Mouse (Mus musculus) CD4-positive, CD25-positive, alpha-beta regulatory T cell, adult 2 months (primary cell): ENCODE results near the gene Tmc4.

ENCODE experiments used
- DNase-seq: peaks from one replicate; pipeline ENCODE4 v3.0.0-alpha.2; 2012; ENCODE audit warnings: low read depth, low spot score

Gene Tmc4

DNA sequence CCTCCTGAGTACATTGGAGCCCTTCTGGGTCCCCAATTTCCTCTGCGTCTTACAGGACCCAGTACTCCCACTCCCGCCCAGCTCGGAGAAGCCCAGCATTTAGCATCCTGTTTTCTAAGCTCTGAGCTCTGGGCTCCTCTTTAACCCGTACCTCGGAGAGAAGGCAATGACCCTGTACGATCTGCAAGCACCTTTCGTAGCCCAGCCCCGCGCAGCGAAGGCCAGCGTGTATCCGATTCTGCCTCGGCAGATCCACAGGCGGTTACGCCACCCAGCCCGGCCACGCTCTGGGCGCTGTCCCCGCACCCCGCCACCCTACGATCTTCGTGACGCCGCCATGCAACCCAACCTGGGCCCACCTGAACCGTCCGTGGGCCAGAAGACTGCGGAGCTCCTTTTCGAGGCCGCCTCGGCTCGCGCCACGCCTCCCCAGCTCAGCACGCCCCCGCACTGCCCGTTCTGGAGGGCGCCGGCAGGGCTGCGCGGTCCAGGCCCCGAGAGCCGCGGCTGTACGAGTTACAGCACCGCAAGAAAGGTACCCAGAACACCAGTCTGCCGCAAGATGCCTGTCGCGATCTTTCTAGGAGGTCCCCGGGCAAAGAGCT is 15.1 kb upstream of the Tmc4 start, which contains the start of gene Tsen34:
Gene Tsen34 (plus strand): TSS at position 482 of the 605 bp plus-strand sequence.
- DNase-seq = no peak

DNA sequence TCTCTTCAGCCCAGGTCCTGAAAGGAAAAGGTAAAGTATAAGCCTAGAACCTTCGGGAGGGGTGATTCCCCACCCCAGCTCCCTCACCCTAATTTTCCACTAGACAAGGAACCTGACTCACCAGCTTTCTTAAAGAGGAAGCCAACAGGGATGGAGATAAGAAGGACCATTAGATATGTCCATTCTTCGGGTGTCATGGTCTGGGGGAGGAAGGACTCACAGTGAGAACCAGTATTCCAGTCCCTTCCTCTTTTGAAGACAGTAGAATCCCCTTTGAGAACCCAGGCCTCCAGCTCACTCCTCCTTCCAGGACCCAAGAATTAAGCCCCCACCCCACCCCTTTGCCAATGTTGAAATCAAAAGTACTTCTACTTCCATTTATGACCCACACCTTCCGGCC is 14.6 kb upstream of the Tmc4 start:
- DNase-seq = no peak

DNA sequence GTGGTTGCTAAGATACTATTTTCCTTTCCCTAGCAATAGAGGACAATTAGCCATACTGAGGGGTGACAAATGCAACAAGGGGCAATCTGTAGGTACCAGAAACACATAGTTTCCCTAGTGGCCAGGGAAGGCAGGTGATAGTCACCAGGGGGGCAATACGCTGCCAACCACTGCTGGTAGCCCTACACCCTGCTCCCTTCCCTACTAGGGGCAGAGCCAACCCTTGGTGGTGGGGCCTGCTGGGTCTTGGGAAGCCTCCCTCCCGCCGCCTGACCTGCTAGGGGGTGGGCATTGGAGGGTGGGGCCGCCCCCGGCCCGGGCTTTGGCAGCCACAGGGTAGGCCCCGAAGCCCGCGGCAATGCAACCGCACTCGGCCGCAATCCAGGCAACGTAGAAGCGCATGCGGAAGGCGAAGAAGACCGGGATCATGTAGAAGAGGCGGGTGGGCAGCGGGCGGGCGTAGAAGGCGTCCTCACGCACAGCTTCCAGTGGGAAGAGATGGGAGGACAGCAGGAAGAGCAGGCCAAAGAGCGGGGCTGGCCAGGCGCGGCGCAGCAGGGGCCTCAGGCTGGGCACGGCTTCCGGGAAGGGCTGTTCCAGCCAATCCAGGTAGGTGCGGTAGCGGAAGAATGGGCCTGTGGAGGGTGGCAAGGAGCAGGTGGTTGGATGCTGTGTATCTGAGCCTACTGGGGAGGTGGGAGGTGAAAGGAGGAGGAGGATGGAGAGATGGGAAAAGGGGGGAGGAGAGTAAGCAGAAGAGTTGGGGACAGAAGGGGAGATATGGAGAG is 8.2 kb upstream of the Tmc4 start:
- no peak for DNase-seq

DNA sequence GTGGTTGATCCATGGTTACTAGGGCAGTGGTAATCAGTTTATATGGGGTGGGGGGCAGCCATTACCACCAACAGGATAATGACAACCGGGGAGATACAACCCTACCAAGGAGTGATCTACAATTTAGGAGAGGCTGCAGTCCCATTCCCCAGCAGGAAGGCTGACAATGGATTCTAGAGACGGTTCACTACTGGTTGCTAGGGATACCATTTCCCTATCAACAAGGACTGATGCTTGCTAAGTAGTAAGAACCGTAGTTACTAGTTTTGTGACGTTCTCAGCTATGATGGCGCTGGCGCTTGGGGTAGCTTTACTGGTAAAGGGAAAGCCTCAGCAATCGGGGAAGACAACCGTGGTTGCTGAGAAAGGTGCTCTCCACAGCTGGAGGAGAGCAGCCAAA is 7.3 kb upstream of the Tmc4 start:
- no peak for DNase-seq

DNA sequence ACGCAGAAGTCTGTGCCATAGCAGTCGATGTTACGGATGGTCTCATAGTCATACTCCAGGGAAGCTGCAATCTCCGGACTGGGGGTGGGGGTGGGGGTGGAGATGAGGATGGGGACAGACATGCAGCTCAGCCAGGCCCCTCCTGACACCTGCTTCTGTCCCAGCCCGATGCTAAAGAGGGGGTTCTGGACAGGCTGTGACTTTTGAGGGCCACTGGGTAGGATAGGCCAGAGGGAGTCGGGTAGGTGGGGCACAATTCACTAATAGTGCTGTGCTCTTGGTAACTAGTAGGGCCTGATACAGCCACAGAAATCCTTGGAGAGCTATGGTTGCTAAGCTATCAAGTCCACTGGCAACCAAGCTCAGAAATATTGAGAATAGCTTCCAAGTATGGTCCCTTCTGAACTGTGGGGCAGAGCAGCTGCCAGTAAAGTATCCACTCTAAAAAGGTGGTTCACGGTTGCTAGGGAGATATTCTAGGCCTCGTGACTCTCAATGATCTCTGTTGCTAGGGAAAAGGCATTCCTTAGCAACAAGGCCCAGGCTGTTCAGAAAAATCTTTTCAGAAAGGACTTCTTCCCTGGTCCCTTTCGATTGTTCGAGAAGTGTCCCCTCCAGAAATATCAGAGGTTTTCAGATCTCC is 6.7 kb upstream of the Tmc4 start:
- DNase-seq = no peak

DNA sequence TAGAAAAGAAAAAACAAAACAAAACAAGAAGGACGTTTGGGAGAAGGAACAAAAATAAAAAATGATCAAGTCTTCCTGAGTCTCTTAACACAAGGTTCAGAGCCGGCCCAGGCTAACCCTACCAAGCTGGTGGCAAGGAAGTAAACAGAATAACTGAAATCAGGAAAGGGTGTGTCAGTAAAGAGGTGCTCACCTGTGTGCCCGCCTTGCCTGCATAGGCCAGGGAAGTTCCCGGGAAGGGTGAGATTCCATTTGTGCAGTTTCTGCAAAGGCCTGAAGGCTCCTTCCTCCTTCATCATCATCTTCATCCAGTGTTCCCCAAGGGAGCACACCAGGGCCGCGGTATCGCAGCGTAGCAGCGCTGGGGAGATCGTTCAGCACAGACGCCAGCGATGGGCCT is 982 bp downstream of the Tmc4 start:
- no peak for DNase-seq

DNA sequence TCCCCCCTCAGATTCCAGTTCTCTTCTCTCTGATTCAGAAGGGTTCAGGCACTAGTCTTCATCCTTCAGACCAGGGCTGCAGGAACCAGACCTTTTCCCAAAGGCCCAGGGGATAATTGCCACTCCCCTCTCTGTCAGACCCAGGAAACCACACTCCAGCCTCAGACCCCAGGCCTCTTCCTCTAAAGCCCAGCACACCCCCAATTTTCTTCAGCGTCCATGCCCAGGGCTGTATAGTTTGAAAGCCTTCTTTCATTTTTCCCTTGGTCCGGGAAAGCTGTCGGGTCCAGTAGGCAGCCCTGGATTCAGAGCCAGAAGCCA is 2.2 kb downstream of the Tmc4 start:
- no peak for DNase-seq

DNA sequence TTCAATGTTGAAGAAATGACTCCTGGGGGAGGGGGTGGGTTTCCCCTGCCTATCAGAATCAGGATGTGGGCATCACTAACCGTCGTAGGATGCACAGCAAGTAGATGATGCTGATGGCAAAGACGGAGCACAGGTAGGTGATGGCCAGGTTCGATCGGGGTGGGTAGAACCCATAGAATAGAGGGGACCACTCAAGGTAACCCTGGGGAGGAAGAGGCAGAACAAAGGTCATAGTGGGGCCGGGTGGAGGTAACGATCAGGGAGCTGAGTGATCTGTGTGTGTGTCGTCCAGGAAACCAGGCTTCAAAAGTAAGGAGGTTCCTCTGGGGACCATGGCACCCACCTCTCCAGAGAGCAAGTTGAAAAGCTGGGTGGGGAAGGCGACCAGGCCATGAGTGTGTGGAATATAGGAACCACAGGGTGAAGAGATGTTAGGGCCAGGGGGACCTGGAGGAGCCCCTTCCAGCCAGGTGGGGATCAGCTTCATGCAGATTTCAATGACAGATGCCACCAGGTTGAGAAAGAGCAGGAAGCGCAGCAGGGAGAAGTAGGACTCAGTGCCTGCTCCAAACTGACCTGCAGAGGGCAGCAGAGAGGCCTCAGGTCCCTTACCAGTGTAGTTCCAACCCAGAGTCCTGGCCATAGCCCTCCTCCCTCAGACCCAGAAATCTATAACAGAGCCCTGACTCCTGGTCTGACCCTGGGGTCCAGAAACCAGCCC is 2.7 kb downstream of the Tmc4 start:
- DNase-seq = peak; percentile 90

DNA sequence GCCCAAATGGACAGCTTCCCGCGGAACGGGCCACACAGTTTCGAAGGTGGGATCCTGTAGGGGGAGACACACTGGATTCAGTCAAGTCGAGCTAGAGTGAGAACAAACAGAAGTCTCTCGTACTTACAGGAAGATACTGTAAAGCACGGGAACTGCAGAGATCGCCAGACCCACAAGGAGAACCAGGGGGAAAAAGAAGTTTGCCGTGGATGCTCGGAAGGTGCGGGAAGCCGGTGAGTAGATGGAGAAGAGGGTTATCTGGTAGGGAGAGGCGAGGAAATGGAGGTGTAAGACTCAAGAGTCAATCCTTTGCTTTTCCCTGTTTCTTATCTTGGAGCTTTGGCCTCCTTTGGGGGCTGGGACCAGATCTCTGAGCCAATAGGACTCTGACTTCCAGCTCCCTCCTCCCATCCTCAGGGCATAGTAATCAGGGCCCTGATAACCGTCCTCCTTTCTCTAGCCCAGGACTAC is 10.4 kb downstream of the Tmc4 start:
- DNase-seq = no peak

DNA sequence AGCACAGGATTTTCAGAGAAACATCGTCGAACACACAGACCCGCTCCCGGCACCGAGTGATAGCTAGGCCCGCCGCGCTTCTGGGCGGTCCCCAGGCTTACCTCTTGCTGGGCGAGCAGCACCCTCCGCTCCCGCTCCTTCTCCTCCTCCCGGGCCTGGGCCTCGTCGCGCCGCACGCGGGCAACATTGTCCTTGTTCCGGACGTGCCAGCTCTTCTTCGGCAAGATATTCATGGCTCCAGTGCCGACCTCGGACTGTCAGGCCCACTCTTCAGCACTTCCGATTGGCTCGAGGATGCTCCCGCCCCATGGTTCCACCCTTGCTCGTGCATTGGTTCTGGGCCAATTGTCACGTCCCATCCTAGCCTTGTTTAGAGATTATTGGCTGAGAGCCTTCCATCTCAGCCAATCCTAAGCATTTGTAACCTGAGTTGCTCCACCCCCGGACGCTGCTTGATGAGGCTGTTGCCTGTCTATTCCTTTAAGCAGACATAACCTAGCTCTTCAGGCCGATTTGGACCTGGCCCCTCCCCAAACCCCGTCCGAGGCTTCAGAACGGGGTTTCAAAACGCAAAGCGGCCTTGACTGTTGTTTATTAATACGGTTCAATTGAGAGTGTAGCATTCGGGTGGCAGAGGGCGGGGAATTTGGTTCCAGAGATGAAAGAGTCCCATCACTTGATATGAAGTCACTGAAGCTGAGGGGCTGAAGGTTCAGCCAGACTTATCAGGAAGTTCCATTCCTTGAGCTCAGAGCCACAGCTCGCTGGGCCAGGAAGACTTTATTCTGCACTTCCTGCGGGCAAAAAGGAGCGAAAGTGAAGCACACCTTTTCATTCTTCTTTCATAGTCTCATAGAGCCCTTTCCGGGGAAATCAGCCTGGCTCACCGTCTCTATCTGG is 11.9 kb downstream of the Tmc4 start, which contains the start of gene Leng1:
Gene Leng1 (minus strand): TSS at position 626 of the 900 bp plus-strand sequence.
- DNase-seq = peak; percentile 96

DNA sequence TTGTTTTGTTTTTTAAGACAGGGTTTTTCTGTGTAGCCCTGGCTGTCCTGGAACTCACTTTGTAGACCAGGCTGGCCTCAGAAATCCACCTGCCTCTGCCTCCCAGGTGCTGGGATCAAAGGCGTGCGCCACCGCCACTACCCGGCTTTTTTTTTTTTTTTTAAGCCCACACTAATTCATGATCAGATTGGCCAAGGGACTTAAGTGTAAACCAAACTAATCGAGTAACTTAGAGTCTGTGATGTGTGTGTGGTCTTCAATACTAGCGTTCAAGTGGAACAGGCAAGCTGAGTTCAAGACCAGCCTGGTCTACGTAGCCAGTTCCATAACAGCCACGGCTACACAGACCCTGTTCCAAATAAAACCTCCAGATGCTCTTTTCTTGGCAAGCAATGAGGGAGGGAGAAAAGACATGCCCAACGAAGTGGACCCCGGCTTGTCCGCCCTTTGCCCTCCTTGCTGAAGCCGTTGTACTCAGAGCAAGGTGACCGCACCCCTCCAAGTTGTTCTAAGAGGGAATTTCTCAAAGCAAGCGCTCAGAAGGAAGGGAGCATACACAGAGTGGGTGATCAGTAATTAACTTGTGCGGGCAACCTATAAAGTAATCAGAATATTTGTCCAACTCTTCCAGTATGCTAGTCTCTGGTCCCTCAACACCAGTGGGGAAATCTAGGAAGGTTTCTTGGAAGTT is 12.7 kb downstream of the Tmc4 start:
- no peak for DNase-seq

DNA sequence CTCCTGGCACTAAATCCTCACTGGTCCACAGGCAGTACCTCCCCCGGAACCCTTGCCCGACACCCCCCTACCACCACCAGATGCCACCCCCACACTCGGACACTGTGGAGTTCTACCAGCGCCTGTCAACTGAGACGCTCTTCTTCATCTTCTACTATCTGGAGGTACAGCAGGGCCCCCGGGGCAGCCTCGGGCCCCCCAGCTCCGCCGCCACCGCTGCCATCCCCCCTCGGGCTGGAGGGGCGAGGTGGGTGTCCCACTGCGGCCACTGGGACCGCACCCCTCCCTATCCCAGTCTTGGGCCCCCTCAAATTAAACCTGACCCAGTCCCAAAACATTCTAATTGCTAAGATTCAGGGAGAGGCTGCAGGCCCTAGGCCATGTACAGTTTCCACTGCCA is 18.8 kb downstream of the Tmc4 start:
- no peak for DNase-seq

DNA sequence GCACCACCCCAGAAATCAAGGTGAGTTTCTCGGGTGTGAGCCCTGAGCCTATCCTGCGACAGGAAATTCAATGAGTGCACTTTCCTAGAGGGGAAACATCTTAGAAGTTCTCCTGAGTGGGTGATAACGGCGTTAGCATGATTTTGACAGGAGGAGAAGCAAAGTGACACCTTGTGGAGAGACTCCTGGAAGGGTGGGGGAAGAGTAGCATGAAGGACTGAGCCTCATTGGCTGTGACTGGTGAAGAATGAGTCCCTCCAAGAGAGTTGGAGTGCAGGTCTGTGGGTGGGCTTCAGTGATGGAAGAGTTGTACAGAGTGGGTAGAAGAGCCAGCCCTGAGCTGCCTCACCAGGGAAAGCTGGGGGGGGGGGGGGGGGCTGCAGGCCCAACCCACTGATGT is 20.4 kb downstream of the Tmc4 start:
- no peak for DNase-seq

DNA sequence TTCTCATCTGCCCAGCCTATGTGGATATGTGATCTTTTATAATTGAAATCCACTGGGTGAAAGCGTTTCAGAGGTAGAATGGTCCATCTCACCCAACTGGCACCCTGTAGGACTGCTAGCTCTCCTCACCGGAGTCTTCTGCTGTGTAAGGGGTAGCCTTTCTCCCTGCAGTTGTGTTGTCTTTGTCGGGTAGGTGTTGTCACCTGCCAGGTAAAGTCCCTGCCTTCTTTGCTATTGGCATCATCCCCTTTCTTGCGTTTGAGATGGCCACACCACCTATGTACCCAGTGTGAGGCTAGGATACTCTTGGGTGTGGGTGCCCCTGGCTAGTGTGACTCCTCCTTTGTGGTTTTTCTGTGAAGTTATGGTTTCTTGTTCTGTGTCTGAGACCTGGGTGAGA is 30.7 kb downstream of the Tmc4 start:
- DNase-seq = peak; percentile 8

DNA sequence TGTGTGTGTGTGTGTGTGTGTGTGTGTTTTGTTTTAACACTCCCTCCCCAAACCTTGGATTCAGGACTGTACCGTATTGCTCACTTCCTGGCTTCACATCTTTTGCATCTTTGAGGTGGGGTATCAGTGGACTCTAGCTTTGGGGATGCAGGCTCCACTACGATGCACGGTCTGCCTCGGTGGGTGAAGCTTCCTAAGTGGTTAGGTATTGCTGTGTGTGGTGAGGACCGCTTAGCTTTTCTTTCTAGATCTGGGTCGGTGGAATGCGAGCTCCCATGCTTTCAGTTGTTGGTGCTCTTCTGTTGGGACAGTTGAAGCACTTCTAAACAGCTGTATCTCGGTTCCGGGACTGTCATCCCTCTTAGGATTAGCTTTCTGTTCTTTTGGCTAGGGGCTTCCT is 31.2 kb downstream of the Tmc4 start:
- peak; percentile 26 for DNase-seq

DNA sequence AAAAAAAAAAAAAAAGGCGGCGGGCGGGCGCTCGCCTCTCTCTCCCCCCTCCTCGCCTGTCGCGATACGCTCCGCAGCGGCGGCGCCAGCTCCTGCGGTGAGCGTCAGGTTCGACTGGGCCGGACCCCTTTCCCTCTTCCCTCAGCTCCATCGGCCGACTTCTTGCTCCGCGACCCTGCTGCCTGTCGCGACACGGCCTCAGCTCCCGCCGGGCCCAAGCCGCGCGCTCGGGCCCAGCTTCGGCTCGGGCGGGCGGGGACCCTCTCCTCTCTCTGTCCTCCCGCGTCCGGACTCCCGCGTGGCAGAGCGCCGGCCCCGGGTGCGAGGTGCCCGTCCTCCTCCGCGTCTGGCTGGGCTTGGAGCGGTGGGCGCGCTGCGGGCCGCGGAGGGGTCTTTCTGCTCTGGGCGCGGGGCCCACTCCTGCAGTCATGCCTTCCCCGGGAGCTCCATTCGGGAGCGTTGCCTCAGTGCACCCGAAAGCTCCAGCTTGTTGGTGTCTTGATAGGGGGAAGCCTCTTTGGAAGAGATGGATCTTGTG is 31.8 kb downstream of the Tmc4 start:
- no peak for DNase-seq

DNA sequence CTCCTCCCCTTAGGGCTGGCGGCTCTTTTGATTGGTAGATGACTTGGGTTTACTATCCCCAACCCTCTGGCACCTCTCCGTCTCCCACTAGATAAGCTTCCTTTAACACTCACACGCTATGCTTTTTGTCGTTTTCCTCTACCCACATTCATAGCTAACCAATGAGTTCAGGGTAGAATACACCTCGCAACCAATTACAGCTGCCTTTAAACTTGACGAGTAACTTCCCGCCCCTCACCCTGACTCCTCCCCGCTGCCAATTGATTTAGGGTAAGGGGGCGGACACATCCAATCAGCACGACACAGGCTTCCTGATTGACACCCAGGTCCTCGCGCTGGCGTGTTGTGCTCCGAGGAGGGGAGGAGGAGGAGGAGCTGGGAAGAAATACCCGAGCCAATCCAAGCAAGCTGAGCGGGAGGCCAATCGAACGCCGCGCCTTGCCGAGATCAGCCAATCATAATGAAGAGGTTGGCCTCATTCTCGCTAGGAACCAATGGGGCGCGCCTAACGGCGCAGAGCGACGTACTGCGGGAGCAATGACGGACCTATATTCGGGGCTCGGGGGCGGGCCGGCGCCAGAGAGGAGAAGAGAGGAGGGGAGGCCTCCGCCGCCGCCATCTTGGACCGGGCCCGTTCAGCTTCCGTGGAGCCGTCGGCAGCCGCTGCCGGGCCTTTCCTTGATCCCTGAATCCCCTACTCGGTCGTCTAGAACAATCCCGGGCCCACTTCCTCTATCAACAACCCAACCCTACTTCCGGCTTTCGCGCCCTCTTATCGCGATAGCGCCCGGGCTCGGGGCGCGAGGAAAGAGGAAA is 32.5 kb downstream of the Tmc4 start, which contains the start of gene Cnot3:
Gene Cnot3 (plus strand): TSS at position 597 of the 816 bp plus-strand sequence.
- peak; percentile 99 for DNase-seq

DNA sequence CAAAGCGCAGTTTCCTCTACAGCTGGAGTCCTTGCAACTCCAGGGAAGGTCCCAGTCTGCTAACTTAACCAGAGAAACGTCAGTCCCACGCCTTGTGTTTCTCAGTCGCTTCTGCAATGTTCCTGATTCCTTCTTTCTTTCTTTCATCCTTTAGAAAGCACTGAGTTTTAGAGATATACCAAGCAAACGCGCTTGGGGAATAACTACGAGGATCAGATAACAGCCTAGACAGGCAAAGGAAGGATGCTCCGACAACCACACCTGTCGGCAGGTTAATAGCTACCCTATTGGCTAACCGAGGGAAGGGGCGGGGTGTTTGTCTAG is 33.0 kb downstream of the Tmc4 start:
- DNase-seq = no peak

DNA sequence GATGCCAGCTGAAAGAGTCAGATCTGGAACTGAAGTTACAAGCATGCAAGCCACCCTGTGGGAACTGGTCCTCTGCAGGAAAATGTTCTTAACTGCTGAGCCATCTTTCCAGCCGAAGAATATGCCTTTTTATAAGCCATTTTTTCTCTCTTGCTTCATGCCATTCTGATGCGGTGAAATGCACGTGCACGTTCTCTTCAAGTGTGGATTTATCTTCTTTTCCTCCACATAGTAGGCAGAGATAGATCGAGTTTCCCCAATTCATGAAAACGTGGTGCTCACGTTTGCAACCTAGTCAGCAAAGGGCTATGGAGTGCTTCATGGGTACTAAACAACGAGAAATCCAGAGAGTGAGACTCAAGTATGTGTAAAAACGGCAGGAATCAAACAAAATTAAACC is 33.5 kb downstream of the Tmc4 start:
- DNase-seq = peak; percentile 7
